Mouse (Mus musculus) stomach, embryonic 16.5 days (tissue): Measurements from ENCODE around the gene Spen. TPM values are rescaled to one million over a fixed set of nuclear protein-coding genes. Genes with fewer than 3 reads are reported as not detected.

Source experiments
- ATAC-seq: fragments of 200-750 bp; cut with Nextera tagmentation; 2 replicates; pipeline ENCODE4 v1.8.0; 2017; ENCODE audit warnings: moderate number of reproducible peaks, moderate TSS enrichment; ENCODE audit not compliant: insufficient read depth, low FRiP score
- H3K27ac ChIP-seq: fragments of 300-500 bp; sonication (generic); 2 replicates; pipeline ENCODE4 v1.5.1; 2014; ENCODE audit warnings: low read length
- H3K27me3 ChIP-seq: fragments of 300-500 bp; sonication (generic); 2 replicates; pipeline ENCODE4 v1.6.1; 2014; ENCODE audit warnings: low read length, control low read depth, mixed read lengths; ENCODE audit not compliant: control insufficient read depth, insufficient read depth
- H3K36me3 ChIP-seq: fragments of 300-500 bp; sonication (generic); 2 replicates; pipeline ENCODE4 v1.6.1; 2014; ENCODE audit warnings: low read length; ENCODE audit not compliant: control insufficient read depth, insufficient read depth
- H3K4me1 ChIP-seq: fragments of 300-500 bp; sonication (generic); 2 replicates; pipeline ENCODE4 v1.6.1; 2014; ENCODE audit warnings: low read length, control low read depth, mixed read lengths; ENCODE audit not compliant: control insufficient read depth, insufficient read depth
- H3K4me2 ChIP-seq: fragments of 300-500 bp; sonication (generic); 2 replicates; pipeline ENCODE4 v1.6.1; 2014; ENCODE audit warnings: low read depth, low read length, mixed read lengths
- H3K4me3 ChIP-seq: fragments of 300-500 bp; sonication (generic); replicated peaks from 2 replicates; pipeline ENCODE4 v1.5.1; 2014; ENCODE audit warnings: mild to moderate bottlenecking, low read length
- H3K9ac ChIP-seq: fragments of 300-500 bp; sonication (generic); 2 replicates; pipeline ENCODE4 v1.6.1; 2014; ENCODE audit warnings: low read length
- H3K9me3 ChIP-seq: fragments of 300-500 bp; sonication (generic); replicated peaks from 2 replicates; pipeline ENCODE4 v1.6.1; 2016; ENCODE audit warnings: low read length, control low read depth; ENCODE audit not compliant: control insufficient read depth
- WGBS: fragments of 180-500 bp; shearing (Covaris S2); extraction: QIAGEN DNeasy Blood & Tissue Kit; methylation state at CpG from one replicate; pipeline ENCODE4 v1.1.7; 2014; 5-methylcytosine and 5-hydroxymethylcytosine counted together
- polyA plus RNA-seq: library from polyadenylated mRNA; unstranded; fragments of >200 nt; fragmentation: Nextera tagmentation; extraction: Ambion mirVana; gene quantifications from 2 replicates; pipeline ENCODE4 v1.2.1, GENCODE M21; 2015

Spen gene
- polyA plus RNA-seq = 6.2 and 7.2 TPM in 2 replicates

DNA sequence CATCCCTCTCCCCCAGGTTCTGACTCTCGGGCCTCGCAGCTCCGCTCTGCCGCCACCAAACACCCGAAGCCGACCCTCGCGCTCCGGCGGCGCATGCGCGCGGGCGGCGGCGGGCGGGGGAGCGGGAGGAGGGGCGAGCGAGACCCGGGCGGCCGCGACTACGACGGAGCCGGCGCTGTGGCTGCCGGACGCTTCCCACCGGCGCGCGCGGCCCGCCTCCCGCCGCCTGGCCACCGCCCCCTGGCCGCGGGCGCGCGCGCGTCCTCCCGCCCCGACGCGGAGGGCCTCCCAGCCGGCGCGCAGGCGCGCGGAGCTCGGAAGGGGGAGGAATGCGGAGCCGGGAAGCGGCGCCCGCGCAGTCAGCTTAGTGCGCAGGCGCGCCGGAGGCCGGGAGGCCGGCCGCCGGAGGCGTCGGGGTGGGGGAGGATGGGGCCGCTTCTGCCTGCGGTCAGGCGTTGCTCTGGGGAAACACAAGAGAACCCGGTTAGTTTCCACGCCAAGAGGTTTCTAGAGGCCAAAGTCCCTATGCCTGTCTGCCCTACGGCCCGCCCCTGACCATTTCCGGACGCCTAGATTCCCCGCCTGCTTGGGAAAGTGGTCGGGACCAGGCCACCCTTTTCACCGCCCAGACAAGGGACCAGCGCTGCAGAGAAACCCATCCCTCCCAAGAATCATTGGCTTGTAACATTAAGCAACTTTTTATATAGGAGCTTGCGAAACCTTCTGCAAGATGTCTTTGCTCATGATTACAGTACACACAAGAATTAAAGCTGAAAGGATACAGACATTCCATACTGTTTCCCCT lies at the start of gene Spen:
Spen (minus strand) TSS at position 190 of the 805 bp plus-strand sequence.
- Histone ChIP-seq H3K4me2 (peak within 1 kb of the TSS; percentile 73), H3K36me3 (no peaks in the 10 kb centered on the region), H3K4me1 (peaks cover 21% of the 10 kb centered on the region), H3K27me3 (no peaks in the 10 kb centered on the region), H3K9me3 (no peaks in the 10 kb centered on the region), H3K4me3 (peak within 1 kb of the TSS; percentile 91), H3K27ac (peak within 1 kb of the TSS; percentile 99), H3K9ac (peak within 1 kb of the TSS; percentile 96)
- ATAC-seq = peak; percentile 92
- under 1% methylated on average over 71 of the region's 88 CpGs for WGBS

DNA sequence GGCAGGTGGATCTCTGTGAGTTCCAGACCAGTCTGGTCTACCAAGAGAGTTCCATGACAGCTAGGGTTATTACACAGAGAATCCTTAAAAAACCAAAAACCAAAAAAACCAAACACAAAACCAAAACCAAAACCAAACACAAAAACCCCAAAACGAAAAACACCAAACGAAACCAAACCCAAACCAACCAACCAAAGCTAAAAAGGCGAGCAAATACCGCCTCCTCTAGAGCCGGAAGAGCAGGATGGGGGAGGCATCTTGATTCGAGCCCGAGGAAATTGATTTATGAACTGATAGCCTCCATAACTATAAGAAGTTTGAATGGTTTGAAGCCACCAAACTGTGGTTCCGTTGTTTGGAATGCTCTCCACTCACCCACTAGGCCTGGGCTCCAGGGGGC lies 45.5 kb upstream of the Spen start:
- no peak overlapping the region for H3K4me3 ChIP-seq
- H3K4me2 ChIP-seq = no peak overlapping the region
- no peaks in the 10 kb centered on the region for H3K4me1 ChIP-seq
- 93% methylated on average over 8 of the region's 8 CpGs for WGBS
- peaks cover 15% of the 10 kb centered on the region for H3K36me3 ChIP-seq
- no peaks in the 10 kb centered on the region for H3K9me3 ChIP-seq
- H3K27ac ChIP-seq = no peak overlapping the region
- no peak overlapping the region for H3K9ac ChIP-seq
- ATAC-seq = no peak
- H3K27me3 ChIP-seq = no peaks in the 10 kb centered on the region

DNA sequence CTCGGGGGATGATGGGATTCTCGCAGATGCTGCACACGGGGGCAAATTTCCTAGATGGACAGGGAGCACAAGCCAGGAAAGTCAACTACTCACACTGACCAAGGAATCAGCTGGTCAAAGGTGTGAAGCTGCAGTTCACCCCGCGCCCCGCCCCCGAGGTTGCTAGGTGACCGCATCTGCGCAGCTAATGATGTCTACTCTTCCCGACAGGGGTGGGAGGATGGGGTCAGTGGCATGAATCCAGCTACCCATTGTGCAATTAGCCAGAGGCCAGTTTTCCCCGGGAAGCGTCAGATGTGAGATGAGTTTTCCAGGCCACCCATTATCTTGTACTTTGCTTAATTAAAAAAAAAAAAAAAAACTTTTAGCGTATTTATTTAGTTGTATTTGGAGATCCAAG lies 42.7 kb upstream of the Spen start:
- 94% methylated on average over 13 of the region's 13 CpGs for WGBS
- Histone ChIP-seq H3K4me1 (no peaks in the 10 kb centered on the region), H3K4me2 (no peak overlapping the region), H3K4me3 (no peak overlapping the region), H3K36me3 (peaks cover 24% of the 10 kb centered on the region), H3K9ac (no peak overlapping the region), H3K27ac (no peak overlapping the region), H3K9me3 (0 out of 2 replicates have a peak, but pooled peaks cover 3% of the 10 kb centered on the region), H3K27me3 (no peaks in the 10 kb centered on the region)
- no peak for ATAC-seq

DNA sequence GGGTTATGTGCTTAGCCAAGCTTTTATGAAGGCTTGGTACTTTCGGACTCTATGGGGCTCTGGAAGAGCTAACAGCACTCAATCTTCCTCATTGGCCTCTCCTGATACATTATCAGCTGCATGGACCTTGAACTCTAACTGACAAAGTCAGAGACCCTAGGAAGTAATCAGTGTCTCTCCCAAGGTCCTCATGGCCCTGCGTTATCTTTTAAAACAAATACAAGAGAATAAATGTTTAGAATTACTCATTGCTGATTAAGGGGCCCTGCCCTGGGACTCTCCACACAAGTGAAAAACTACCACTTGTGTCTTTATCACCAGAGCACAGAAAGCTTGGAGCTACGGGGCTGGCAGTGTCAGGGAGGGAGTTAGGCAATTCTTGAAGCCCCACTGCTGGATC lies 40.4 kb upstream of the Spen start:
- peak overlapping the region; percentile 37 for H3K27ac ChIP-seq
- no peaks in the 10 kb centered on the region for H3K27me3 ChIP-seq

DNA sequence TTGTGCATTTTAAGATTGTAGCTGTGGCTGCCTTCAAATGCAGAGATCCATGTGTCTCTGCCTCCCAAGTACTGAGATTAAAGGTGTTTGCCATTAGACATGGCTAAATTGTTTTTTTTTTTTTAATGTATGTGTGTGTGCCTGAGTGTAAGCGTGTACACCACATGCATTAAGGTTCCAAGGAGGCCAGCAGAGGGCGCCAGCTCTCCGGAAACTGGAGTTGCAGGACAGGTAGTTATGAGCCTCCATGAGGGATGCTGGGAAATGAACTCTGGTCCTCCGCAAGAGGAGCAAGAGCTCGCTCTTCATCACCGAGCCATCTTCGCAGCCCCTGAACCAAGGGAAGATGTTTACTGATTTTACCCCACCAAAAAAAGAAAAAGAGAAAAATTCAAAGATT lies 38.5 kb upstream of the Spen start:
- H3K9ac ChIP-seq = no peak overlapping the region
- no peak for ATAC-seq
- 0 out of 2 replicates have a peak, but pooled peaks cover 11% of the 10 kb centered on the region for H3K4me1 ChIP-seq
- H3K4me3 ChIP-seq = no peak overlapping the region
- 0 out of 2 replicates have a peak, but pooled peaks cover 3% of the 10 kb centered on the region for H3K9me3 ChIP-seq
- H3K27ac ChIP-seq = no peak overlapping the region
- 93% methylated on average over 7 of the region's 7 CpGs for WGBS
- H3K36me3 ChIP-seq = peaks cover 19% of the 10 kb centered on the region; the same call in 1 of the 2 replicates
- no peaks in the 10 kb centered on the region for H3K27me3 ChIP-seq
- no peak overlapping the region for H3K4me2 ChIP-seq

More for the DNA sequence above, 40.4 kb upstream of the Spen start:
- WGBS = 35% methylated on average over 3 of the region's 3 CpGs
- Histone ChIP-seq H3K4me2 (no peak overlapping the region), H3K36me3 (peaks cover 24% of the 10 kb centered on the region), H3K9me3 (0 out of 2 replicates have a peak, but pooled peaks cover 3% of the 10 kb centered on the region), H3K4me1 (0 out of 2 replicates have a peak, but pooled peaks cover 3% of the 10 kb centered on the region), H3K9ac (no peak overlapping the region), H3K4me3 (no peak overlapping the region)
- peak; percentile 69 for ATAC-seq

DNA sequence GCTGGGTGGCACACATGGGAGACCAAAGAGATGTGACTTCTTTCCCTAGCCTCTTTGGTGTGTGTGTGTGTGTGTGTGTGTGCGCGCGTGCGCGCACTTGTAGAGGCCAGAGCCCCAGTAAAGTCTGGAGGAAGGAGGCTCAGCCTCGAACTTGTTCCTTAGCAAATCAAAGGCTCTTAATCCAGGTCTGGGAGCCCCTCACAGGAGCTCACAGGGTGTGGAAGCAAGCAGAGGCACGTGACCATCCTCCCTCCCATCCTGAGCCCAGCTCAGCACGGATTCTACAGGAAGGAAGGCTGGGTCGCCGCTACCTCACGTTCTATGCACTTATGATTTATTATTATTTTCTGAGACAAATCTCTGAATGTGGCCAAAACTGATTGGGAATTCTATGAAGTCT lies 38.0 kb upstream of the Spen start:
- 0 out of 2 replicates have a peak, but pooled peaks cover 3% of the 10 kb centered on the region for H3K9me3 ChIP-seq
- no peak overlapping the region for H3K9ac ChIP-seq
- ATAC-seq = no peak
- no peak overlapping the region for H3K27ac ChIP-seq
- no peaks in the 10 kb centered on the region for H3K27me3 ChIP-seq
- 79% methylated on average over 11 of the region's 11 CpGs for WGBS
- no peak overlapping the region for H3K4me3 ChIP-seq
- 0 out of 2 replicates have a peak, but pooled peaks cover 11% of the 10 kb centered on the region for H3K4me1 ChIP-seq
- H3K4me2 ChIP-seq = no peak overlapping the region
- peaks cover 19% of the 10 kb centered on the region; the same call in 1 of the 2 replicates for H3K36me3 ChIP-seq

DNA sequence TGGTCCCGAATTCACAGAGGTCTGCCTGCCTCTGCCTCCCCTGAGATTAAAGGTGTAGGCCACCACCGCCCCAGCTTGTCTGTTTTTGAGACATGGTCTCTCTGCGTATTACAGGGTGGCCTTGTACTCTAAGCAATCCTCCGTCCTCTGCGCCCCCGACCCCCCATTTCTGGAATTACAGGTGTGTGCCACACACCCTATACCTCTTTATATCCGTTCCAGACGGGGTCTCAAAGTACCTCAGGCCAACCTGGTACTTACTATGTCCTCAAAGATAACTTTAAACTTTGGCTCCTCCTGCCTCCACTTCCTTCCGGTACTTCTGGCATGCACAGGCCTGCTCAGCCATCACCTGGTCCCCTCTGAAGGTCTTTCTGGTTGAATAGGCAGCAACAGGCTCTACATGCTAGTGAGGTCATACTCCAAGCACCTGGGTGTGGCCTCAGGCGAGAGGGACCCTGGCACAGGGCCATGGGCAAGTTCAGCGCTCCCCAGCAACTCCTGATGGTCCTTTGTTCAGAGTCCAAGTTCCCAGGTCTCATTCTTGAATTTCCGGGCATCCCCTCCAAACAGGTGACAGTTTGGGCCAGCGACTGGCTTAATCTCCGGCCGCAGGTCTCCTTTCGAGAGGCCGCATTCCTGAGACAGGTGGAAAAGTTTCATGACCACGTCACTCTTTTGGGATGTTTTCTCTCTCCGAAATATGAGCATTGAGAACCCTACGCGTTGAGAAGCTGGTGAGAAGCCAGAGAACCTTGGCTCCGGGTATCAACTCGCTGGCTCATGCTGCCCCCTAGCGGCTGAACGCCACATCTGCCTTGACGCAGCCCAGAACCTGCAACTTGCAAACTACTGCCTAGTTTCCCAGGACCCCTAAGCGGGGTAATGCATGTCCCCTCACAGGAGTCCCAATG lies 36.6 kb upstream of the Spen start:
- Histone ChIP-seq H3K4me3 (peak overlapping the region; percentile 19), H3K4me2 (peak overlapping the region; percentile 49), H3K27me3 (no peaks in the 10 kb centered on the region), H3K4me1 (0 out of 2 replicates have a peak, but pooled peaks cover 11% of the 10 kb centered on the region), H3K9me3 (0 out of 2 replicates have a peak, but pooled peaks cover 3% of the 10 kb centered on the region), H3K27ac (peak overlapping the region; percentile 74), H3K9ac (peak overlapping the region; percentile 54), H3K36me3 (peaks cover 15% of the 10 kb centered on the region; the same call in 1 of the 2 replicates)
- peak; percentile 18; the same call in 1 of the 2 replicates for ATAC-seq
- WGBS = 35% methylated on average over 27 of the region's 27 CpGs

DNA sequence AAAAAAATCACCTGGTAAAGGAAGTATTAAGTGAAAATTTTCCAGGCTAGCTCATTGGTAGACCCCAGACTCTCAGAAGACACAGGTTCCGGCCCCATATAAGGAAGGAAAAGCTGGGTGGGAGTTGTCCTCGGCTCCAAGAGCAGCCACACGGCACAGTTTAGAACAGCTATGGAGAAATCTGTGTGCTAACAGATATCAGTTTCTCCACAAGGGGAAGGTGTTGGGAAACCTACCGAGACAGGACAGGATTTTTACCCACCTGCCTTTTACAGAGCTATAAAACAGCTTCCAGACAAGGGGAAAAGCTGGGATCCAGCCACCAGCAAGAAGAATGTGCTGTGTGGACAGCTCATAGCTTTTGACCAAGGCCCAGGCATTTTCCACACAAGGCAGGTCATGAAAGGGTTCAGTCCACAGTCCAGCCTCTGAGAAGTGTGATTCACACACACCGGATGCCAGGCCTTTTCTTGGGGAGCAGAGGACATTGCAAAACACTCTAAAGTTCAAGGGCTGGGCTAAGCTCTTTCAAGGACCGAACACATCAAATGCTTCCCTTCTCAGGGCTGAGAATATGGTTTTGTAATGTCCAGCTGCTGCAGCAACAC lies 35.1 kb upstream of the Spen start:
- Histone ChIP-seq H3K9ac (no peak overlapping the region), H3K9me3 (0 out of 2 replicates have a peak, but pooled peaks cover 3% of the 10 kb centered on the region), H3K27ac (peak overlapping the region; percentile 52), H3K4me3 (no peak overlapping the region), H3K36me3 (peaks cover 9% of the 10 kb centered on the region; the same call in 1 of the 2 replicates), H3K4me1 (0 out of 2 replicates have a peak, but pooled peaks cover 11% of the 10 kb centered on the region), H3K4me2 (no peak overlapping the region), H3K27me3 (no peaks in the 10 kb centered on the region)
- WGBS = 39% methylated on average over 6 of the region's 6 CpGs
- ATAC-seq = peak; percentile 15; the same call in 1 of the 2 replicates
